Mouse (Mus musculus) right cerebral cortex, postnatal 36 days (tissue): ENCODE results near the gene Trem3.
A peak's percentile ranks its signal among the peaks of the same experiment; 100 is the strongest.

Experiments used
- DNase-seq, 2 experiments: peaks; one replicate each; pipeline ENCODE4 v3.0.0; 2022; ENCODE audit warnings: low spot score in 2 of 2, mixed read lengths in 1 of 2

The Trem3 gene

GRCm38 (mm10) chr17:48272158-48272557 is 24.6 kb downstream of the Trem3 start:
- no peak for DNase-seq

GRCm38 (mm10) chr17:48272598-48272997 is 25.0 kb downstream of the Trem3 start:
- DNase-seq, result no peak

DNA sequence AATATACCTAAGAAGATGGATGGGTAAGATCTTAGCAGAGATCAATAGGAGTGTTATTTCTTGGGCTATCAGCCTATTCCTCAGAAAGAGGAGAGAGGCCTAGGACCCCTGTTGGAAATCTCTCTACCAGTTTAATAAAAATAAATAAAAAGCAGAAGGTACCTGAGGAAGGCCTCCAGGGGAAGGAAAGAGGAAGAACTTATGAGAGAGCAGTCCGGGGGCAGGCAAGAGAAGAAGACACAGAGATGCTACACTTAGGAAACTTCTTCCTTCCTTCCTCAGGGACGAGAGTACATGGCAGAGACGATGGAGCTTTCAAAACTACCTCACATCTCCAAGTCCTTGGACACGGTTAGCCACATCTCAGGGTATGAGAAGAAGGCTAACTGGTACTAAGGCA is 26.5 kb downstream of the Trem3 start:
- no peak for DNase-seq

GRCm38 (mm10) chr17:48274885-48275284 is 27.3 kb downstream of the Trem3 start:
- peak; percentile 58 to 67 for DNase-seq

GRCm38 (mm10) chr17:48275736-48276135 is 28.2 kb downstream of the Trem3 start:
- DNase-seq, result no peak

- DNase-seq, result no peak
Observed at GRCm38 (mm10) chr17:48278381-48278780, 30.8 kb downstream of the Trem3 start.

DNA sequence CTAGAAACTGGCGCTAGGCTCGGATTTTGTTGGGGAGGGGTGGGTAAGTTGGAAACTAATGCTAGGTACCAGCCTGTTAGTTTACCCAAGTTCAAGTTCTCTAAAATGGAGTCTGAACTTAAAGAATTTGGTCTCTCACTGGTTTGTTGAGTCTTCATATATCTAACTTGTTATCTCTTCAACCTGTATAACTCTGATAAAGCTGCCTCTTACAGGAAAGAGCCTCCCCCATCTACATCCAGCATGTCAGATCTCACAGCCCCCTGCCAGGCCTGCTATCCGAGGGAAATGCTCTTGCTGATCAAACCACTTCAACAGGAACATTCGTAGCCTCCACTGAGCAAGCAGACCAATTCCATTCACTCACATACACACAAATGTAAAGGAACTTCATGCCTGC is 31.4 kb downstream of the Trem3 start:
- no peak for DNase-seq

GRCm38 (mm10) chr17:48280943-48281738 is 33.6 kb downstream of the Trem3 start:
- DNase-seq, result no peak

- DNase-seq, result no peak
Observed at GRCm38 (mm10) chr17:48281739-48282085, 34.1 kb downstream of the Trem3 start.

DNA sequence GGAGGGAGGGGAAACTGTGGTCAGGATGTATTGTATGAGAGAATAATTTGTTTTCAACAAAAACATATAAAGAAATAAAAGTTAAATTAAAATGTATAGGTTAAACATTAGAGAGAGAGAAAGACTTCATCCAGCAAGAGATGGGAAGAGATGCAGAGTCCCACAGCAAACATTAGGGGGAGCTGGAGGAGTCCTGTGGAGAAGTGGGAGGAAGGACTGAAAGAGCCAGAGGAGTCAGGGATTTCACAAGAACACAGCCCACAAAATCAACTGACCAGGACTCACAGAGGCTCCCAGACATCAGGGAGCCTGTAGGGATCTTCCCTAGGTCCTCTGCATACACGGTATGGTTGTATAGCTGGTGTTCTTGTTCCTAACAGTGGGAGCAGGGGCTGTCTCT is 39.2 kb downstream of the Trem3 start:
- no peak for DNase-seq

- DNase-seq, result no peak
Observed at GRCm38 (mm10) chr17:48287276-48287675, 39.7 kb downstream of the Trem3 start.

DNA sequence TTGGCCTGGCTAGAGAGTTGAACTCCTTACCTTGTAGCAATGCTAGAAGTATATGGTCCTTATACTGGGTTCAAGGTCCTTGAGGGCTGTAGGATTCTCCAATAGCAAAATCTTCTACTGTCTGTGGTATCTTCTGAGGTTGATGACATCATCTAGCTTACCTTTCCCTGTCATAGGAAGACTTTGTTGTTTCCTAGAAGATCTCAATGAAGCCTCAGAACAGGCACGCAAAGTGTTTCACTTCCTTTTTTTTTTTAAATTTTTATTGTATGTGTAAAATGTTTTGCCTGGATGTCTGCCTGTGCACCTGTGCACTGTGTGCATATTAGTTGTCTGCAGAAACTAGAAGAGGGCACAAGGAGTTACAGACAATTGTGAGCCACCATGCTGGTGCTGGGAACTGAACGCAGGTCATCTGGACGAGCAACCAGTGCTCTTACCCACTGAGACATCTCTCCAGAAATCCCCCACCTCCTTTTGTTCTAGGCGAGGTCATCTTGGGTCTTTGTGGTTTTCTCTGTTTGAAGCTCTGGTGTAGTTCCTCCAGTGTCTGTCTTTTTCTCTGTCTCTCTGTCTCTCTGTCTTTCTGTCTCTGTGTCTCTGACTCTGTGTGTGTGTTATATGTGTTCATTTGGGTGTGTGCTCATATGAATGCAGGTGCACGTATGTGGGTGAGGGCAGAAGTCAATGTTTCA is 46.1 kb downstream of the Trem3 start:
- no peak for DNase-seq

DNA sequence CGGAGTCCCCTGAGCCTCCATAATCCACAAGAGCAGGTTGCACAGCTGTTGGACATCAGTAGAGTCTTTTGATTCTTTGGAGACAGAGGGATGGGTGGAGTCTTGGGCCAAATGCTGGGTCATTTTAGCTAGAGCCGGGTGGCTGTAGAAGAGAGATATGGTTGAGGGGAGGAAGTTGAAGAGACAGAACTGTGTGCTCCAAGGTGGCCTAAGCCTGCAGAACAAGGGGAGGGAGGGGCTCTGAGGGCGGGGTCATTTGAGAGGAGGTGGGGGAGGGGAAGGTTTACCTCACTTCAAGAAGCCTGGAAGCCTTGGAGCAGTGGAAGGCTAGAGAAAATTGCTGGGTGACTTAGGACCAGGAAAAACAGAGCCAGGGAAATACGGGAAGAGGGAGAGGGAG is 51.6 kb downstream of the Trem3 start, which contains the start of gene Treml2:
Treml2 (plus strand) TSS at position 296 of the 400 bp plus-strand sequence.
- DNase-seq, result no peak

- DNase-seq, result no peak
Observed at GRCm38 (mm10) chr17:48299756-48300155, 52.2 kb downstream of the Trem3 start.

- DNase-seq, result no peak
Observed at GRCm38 (mm10) chr17:48300199-48300598, 52.6 kb downstream of the Trem3 start.

- DNase-seq, result no peak
Observed at GRCm38 (mm10) chr17:48300861-48301260, 53.3 kb downstream of the Trem3 start.

DNA sequence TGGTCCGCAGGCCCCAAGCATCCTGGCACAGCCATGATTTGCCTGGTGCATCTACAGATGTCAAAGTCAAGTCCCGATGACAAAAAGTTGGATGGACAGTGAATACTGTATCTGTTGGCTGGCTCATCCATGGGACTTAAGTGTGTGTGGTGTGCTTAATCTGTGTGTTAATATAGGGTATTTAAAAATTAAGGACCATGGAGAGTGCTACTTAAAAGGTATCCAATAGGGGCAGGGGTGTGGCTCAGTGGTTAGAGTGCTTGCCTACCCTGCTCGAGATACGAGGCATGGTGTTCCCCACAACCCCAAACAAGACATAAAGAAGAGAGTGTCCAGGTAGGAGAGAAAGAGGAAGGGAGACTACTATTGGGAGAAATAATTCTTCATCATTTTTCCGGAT is 54.2 kb downstream of the Trem3 start:
- no peak for DNase-seq
